Mouse (Mus musculus) urinary bladder, adult 18-20 months (tissue): Measurements from ENCODE around the gene Dvl3.
A peak's percentile ranks its signal among the peaks of the same experiment; 100 is the strongest.
"Not testable (repeated sequence)": the region's sequence is repeated elsewhere in the genome, so short reads cannot be mapped to it uniquely, and the experiment has no call there.

Experiments
- DNase-seq, 2 experiments: peaks; one replicate each; pipeline ENCODE4 v3.0.0; 2022; ENCODE audit warnings: low spot score in 2 of 2, mixed read lengths in 2 of 2

The Dvl3 gene

DNA sequence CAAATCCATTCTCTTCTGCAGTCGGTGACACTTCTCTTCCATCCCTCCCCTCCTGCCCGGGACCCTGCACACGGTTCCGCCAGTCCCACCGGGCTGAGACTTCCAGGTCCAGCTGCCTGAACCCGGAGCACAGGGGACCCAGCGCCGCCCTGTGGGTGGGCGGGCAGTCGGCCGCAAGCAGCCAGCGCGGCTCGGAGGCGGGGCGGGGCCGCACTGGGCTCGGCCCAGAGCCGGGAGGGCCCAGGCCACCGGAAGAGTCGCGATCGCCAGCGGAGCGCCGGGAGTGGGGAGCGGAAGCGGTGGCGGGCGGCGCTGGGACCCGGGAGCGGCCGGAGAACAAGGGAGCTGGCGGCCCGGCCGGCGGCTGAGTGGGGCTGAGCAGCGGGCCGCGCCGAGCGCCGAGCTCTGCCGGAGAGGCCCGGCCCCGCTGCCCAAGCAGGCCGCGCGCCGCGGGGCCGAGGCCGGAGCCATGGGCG is at the start of gene Dvl3:
Dvl3 (plus strand) TSS at position 257 of the 476 bp plus-strand sequence.
- peak; percentile 77 to 90 for DNase-seq

DNA sequence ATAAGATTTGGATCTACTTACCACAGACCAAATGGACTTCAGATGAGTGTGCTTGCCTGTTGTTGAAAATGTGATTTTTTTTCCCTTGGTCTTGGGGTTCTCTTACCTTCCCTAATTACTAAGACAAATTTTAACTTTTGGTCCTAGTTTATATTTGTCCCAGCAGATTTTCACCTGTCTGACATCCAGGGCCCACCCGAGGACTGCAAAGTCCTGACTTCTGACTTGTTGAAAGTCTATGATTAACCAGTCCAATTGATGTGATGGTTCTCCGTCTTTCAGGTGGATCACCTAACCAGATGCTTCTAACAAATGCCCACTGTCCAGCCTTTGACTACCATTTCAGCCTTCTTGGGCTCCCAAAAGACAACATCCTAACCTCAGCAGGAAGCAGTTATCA is 45.8 kb upstream of the Dvl3 start:
- DNase-seq: no peak

DNA sequence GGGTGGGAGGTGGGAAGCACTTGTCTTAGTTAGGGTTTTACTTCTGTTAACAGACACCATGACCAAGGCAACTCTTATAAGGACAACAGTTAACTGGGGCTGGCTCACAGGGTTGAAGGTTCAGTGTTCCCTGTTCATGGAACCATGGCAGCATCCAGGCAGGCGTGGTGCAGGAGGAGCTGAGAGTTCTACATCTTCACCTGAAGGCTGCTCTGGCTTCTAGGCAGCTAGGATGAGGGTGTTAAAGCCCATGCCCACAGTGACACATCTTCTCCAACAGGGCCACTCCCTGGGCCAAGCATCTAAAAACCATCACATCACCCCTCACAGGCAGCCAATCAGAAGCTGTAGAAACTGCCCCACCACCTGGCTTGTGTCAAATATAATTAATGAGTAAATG is 45.1 kb upstream of the Dvl3 start:
- DNase-seq: no peak

DNA sequence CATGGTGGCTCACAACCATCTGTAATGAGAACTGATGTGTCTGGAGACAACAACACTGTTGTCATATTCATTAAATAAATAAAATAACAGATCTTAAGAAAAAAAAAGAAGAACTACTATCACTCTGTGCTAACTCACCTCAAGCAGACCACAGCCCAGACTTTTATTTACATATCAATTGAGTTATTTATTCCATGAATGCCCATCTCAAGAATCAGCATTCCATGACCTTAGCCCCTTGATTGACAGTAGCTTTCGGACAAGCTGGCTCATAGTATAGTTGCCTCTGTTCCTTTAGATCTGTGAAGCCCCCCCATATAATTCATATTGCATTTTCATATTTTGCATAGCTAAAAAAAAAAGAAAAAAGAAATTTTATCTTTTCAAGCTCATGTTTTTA is 43.0 kb upstream of the Dvl3 start:
- no peak for DNase-seq

DNA sequence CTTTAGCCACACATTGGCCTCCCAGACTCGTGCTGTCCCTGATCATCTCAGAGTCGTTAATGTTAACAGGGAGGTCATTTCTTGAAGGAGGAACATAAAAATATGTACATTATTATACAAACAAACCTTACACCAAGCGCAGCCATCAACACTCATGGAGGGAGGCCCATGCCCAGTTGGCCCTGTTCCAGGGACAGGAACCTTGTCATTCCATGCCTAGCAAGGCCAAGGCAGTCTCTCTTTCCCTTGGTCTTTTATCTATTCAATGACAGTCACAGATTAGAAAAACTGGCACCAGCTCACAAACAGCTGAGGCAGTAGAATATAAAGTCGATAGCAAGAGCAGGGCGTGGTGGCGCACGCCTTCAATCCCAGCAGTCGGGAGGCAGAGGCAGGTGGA is 42.6 kb upstream of the Dvl3 start:
- no peak for DNase-seq

DNA sequence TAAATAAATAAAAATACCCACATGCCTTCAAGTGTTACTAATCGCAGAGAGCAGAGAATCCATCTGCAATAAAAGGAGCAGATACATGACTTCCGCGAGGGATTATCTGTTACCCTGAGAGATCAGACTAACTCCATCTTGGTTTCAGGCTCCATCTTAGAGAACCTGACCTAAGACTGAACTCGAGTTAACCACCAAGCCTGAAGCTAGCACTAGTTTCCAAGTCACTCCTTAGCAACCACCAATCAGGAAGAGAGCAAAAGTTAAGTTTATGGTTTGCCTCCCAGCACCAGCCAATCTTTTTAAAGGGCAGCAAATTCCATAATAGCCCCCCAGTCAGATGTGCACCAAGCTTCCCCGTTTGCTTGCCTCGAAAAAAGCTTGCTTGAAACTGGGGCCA is 42.0 kb upstream of the Dvl3 start:
- no peak for DNase-seq

DNA sequence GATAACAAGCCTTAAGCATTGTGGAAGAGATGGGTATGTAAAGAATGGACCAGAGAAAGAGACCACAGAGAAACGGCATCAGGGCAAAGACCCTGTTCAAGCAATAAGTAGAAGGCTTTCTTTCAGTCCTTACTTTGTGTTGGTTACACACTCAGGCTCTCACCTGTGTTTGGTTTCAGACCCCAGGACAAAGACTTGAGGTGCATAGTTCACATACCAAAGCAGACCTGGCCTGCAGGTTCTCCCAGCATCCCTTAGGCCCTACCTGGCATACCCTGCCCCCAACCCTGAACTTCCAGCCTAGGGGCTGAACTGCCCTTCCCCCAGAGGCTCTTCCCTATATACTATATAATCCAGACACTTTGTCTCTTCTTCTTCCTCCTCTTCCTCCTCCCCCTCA is 41.4 kb upstream of the Dvl3 start:
- DNase-seq: no peak

DNA sequence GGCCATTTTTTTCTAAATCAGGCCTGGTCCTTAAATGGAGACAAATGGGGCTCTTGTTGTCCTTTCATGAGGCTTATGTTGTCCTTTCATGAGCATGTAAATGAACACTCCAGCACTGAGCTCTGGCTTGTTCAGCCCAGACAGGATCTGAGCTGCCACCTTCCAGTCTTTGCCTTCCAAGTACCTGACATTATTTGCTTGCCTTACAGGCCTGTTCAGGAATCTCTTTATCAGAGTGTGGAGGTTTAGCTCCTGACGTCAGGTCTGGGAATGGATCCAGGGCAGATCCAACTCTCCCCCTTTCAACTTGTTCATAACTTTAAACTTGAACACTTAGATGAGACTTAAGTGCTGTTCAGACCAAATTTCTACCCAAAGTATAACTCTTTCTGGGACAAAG is 39.9 kb upstream of the Dvl3 start:
- peak in 1 of 2 experiments; percentile 18 for DNase-seq

DNA sequence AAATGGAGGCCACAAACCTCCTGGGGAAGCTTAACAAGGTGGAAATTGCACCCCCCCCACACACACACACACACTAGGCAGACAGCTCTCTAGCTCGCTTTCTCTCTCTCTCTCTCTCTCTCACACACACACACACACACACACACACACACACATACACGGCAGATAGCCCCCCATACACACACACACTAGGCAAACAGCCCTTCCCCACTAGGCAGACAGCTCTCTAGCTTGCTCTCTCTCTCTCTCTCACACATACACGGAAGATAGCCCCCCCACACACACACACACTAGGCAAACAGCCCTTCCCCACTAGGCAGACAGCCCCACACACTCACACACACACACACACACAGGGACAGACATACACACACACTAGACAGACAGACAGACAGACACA is 39.5 kb upstream of the Dvl3 start:
- DNase-seq: no peak

DNA sequence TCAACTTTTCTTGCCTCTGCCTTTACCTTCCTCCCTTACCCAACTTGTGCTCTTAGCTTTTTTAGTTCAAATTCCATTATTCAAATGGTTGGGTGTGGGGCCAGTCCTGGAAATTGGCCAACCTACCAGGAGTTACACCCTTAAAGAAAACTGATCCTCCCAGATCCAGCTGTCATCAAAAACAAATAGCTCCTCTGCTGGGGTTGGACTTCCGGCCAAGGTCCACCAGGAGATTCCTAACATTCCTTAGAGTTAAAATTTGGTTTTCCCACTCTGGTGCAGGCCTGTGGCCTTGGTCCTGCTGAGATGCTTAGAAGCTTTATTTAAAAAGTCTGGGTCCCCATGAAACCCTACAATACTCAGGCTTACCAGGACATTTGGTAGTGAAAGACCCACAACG is 38.3 kb upstream of the Dvl3 start:
- no peak for DNase-seq

DNA sequence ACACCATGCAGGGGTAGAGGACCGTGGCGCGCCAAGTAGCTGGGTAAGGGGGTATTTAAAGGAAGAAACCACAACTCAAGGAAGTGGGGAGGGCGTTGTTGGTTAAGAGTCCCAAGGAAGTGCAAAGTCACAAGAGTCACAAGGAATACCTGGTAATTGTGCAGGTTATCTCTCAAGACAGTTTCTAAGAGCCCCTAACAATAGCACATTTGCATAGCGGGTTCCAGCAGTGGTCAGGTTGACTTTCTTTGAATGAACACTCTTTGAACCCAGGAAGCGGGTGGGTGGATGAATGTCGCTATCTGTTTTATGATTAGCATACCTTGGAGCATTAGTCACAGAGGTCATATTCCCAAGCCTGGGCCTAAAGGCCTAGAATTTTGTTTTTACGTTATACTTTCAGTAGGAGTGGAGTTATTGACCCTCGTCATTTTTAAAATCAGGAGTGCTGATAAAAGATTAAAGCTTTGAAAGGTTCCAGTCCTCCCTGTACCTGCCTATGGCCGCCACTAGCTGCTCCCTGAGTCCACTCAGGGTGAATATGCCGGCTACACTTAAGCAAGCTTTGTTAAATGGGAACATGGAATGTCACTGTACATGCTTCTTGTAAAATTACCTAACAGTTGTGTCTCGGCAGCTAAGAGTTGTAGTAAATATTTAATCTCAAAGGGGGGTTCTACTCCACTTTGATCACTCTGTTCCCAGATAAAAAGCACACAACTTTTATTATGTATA is 37.6 kb upstream of the Dvl3 start:
- DNase-seq: not testable (repeated sequence)

DNA sequence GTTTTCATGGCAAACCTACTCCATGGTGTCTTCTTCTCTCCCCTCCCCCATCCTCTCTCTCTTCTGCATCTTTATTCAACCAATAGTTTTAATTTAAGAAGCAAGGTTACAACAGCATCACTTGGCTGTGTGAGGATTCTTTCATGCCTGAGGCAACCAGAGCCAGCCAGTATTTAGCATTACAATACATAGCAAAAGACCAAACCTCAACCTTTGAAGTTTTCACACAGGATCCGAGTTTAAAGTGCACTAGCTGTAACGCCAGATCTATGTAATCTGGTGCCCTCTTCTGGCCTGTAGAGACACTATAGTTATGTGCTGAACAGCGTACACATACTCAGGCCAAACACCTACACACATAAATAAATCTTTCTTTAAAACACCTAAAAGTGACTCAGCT is 36.7 kb upstream of the Dvl3 start:
- no peak for DNase-seq

DNA sequence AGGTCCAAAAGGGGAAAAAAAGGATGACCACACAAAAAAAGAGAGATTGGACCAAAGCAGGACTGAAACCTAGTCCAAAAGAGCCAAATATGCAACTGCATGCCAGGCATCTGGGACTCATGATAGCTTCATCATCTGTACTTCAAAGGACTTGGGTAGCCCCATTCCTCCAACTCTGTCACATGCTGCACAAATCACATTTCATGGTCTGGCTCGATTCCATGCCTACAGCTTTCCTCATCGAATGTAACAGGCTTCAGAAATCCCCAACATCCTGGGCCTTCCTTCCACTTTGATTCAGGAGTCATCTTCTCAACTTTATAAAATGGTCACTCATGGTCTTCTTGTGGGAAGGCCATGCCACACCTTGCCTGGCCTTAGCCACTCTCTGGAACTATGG is 35.0 kb upstream of the Dvl3 start:
- DNase-seq: no peak

DNA sequence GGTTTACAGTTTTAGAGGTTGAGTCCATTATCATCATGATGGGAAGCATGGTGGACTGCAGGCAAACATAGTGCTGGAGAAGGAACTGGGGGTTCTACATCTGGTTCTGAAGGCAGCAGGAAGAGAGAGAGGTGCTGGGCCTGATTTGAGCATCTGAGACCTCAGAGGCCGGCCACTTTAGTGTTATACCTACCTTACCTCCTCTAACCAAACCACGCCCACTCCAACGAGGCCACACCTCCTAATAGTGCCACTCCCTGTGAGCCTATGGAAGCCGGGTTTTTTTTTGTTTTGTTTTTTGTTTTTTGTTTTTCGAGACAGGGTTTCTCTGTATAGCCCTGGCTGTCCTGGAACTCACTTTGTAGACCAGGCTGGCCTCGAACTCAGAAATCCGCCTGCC is 33.1 kb upstream of the Dvl3 start:
- DNase-seq: not testable (repeated sequence)

DNA sequence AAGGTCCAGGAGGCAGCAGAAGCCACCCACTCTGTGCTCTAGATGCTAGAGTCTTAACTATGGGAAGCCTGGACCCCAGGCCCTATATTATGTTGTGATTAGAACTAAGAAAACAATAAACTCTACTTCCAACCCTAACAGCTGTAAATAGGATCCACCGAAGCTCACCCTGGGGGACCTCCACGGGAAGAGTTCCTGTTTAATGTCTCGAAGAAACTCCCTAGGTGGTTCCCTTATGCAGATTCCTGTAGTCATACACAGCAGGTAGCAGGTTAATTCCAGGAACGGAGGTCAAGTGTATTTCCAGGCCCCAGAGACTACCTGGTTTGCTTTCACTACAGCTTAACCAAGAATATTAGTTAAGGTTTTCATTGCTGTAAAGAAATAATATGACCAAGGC is 31.7 kb upstream of the Dvl3 start:
- no peak for DNase-seq

DNA sequence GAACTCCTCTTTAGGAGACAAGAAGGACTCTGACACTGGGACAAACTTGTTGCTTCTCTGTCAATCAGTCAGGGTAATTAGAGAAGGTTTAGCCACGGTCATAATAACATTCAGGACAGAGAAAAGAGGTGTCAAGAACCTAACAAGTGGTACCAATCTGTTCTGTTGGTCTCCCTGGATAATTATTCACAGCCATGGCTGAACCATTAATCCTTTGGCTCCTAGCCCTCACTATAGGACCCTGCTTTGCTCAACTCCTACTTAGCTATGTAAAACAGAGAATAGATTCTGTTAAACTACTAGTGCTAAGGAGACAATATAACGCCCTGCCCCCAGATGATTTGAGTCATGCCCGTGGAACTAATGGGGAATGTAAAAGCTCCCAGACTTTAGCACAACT is 30.7 kb upstream of the Dvl3 start:
- no peak for DNase-seq

DNA sequence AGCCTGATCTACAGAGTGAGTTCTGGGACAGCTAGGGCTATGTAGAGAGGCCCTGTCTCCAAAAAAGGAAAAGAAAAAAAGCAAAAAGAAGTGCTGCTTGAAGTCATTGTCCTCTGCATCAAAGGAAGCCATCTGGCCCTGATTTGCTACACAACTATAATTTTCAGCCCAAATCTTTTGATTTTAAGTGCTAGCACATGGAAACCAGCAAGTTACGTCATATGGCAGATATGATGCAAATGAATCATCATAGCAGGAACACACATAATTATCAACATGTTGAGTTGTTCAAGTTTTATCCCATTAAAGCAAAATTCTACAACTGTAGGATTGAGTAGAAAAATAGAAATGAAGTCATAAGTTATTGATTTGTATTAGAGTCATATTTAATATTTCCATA is 28.6 kb upstream of the Dvl3 start:
- DNase-seq: no peak

DNA sequence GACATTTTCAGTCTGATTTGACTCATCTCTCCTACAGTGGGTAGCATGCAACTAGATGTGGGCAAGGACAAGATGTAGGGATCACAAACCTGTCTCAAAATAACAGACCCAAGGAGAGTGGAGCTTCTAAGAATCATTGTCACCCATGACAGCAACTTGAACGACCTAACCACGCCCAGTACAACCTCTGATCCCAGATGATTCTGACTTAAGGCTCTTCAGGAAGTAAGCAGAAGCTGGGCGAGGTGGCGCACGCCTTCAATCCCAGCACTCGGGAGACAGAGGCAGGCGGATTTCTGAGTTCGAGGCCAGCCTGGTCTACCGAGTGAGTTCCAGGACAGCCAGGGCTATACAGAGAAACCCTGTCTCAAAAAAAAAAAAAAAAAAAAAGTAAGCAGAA is 28.0 kb upstream of the Dvl3 start:
- DNase-seq: not testable (repeated sequence)

DNA sequence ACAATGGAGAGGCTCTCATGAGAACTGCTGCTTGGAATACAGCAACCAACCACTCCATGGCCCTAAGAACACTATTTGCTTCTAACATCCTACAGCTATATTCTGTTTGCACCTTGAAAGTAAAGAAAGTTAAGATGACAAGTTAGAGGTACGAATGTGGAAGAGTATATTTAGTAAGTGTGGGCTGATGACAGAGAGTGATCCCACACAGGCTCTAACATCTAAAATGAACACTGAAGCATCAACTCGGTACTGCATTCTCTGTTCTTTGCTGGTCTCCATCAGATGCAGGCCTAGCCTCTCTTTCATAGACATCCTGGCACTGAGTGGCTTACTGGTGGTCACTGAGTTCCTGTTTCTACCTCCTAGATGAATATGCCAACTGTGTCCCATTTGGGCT is 27.5 kb upstream of the Dvl3 start:
- DNase-seq: no peak

DNA sequence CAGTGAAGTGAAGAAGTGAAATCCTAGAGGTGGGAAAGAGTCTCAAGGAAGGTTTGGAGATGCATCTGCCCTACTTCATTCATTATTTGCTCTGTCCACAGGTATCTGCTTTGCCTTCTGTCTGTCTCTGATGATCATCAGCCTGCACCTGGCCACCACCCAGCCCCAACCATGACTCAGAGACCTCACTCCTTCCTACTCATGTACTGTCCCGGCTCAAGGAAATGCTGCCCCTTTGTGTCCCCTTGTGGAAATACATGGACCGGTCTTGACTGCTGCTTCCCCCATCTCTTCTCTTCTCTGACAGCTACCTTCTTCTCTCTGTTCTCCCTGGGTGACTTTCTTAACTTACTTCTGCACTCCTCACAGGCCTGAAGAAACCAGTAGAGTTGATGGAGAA is 26.2 kb upstream of the Dvl3 start:
- no peak for DNase-seq

DNA sequence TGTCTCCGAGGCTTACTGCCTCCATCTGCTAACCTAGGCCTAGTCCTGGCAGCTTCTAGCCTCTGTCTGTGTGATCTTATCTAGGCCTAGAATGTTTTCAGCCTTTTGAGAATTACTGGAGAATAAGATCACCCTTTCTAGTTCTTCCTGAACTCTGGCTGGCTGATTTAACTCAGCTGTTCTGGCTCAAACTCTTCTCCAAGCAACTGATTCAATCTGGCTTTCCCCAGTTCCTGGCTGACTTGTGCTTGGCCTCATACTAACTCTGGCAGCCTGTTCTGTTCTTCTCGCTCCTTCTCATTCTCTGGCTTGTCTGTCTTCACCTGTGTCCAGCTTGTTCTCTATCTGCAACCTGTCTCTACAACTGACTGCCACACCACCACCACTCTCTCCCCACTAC is 25.5 kb upstream of the Dvl3 start:
- DNase-seq: no peak

DNA sequence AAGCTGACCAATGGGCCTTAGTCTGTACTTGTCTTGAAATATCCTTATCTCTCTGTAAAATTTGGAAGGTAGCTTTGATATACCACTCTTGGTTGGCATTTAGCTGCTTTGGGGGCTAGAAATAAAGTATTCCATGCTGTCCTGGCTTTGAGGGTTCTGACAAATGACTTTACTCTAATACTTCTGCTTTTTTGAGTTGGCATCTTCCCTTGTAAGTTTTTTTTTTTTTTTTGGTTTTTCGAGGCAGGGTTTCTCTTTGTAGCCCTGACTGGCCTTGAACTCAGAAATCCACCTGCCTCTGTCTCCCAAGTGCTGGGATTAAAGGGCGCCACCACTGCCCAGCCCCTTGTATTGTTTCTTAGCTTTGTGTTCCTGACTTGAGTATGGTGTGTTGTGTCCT is 23.3 kb upstream of the Dvl3 start:
- no peak for DNase-seq

DNA sequence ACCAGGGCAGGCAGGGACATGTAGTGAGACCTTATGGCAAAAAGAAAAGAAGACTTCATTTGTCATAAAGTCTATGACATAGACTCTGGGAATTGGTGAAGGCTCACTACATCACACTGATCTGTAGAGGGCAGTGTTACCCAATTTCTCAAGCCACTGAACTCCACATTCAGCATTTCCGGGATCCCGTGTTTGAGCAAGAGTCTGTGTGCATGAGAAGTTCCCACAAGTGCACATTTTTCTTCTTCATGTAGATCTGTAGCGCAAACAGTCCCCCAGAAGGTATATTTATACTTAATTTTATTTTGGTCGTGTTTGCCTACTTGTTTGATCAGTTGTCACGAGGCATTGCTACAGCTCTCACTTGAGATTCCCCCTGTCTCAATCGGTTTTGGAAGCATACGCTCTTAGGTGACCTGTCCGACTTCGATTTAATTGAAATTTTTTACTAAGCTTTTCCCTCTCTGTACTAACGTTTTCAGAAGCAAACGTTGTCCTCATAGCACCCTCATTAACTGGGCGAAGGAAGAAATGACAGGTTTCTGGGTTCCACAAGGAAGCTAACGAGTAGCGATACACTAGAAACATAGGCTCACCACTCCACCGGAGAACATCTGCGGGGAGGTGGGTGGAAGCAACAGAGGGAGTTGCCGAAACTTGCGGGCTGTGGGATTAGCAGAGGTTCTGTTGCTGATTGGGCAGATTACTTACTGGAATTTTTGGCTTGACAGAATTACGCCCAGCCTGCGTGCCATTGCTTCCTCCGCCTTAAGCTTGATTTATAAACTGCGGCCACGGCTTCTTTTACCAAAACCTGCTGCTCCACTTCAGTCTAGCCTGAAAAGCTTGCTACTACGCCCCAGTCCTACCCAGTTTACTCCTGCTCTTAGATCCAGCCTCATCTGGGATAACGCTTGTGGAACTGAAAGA is 19.8 kb upstream of the Dvl3 start:
- peak; percentile 33 to 43 for DNase-seq
